Mouse (Mus musculus) thymus, postnatal 14 days (tissue): ENCODE data around the gene Abhd14b.

Source experiments
- DNase-seq: peaks from one replicate; pipeline ENCODE4 v3.0.0; 2021

The Abhd14b gene

DNA sequence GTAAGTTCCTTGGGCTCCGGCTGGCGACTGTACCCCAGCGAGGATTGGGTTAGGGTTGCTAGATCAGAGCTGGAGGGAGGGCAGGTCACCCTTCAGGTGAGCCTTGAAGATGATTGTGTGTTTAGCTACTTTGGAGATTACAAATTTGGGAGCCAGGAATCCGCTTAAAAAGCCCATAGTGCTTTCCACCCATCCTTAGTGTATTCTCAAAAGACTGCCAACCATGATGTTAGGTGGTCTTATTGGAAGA, 17.3 kb upstream of the Abhd14b start:
- DNase-seq: no peak

DNA sequence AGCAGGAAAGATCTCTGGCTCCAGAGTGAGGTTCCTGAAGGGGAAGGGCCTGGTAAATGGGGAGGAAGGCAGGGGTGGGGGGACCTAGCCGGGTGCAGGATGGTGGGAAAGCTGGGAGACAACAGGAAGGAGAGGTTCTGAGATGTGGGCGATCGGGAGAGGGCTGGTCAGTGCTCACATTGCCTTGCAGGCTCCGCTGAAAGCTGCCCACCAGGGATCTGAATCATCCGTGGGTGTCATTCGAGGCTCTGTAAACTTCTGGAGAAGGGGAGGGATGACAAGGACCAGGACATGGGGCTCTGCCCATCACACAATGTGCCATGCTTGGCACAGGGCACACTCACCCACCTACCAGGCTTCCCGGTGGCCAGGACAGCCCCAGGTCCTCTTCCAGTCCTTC, 13.9 kb upstream of the Abhd14b start:
- DNase-seq: no peak

- no peak for DNase-seq
Observed at GRCm38 (mm10) chr9:106436566-106436965, 10.7 kb upstream of the Abhd14b start.

GRCm38 (mm10) chr9:106442680-106443079, 4.6 kb upstream of the Abhd14b start:
- no peak for DNase-seq

DNA sequence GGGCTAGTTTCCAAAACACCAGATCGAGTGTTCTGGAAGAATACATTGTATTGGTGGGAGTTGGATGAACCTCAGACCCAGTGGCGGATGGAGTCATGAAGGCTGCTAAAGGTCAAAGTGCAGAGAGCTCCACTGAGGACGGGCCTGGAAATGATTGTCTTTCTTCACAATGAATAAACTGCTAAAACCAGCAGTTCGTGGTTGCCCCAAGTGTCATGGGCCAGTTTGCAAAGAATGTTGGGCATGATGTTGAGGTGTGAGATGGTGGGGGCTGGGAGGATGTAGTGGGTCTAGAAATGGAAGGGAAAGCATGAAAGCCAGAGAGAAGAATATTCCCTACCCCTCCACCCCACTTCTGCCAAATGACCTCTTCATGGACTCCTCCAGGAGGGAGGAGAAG, 2.4 kb upstream of the Abhd14b start:
- DNase-seq: no peak

- no peak for DNase-seq
Observed at GRCm38 (mm10) chr9:106447951-106448350, 692 bp downstream of the Abhd14b start.

GRCm38 (mm10) chr9:106448498-106449031, 1.3 kb downstream of the Abhd14b start:
- peak; percentile 75 for DNase-seq

GRCm38 (mm10) chr9:106449947-106450346, 2.7 kb downstream of the Abhd14b start:
- DNase-seq: no peak

GRCm38 (mm10) chr9:106450661-106451060, 3.4 kb downstream of the Abhd14b start:
- no peak for DNase-seq

GRCm38 (mm10) chr9:106451298-106451697, 4.0 kb downstream of the Abhd14b start:
- DNase-seq: no peak

GRCm38 (mm10) chr9:106451899-106452298, 4.6 kb downstream of the Abhd14b start:
- no peak for DNase-seq

- DNase-seq: no peak
Observed at GRCm38 (mm10) chr9:106452351-106452750, 5.1 kb downstream of the Abhd14b start.

- DNase-seq: peak; percentile 31
Observed at GRCm38 (mm10) chr9:106452821-106453220, 5.6 kb downstream of the Abhd14b start.

GRCm38 (mm10) chr9:106453271-106454070, 6.2 kb downstream of the Abhd14b start, which contains the start of gene Pcbp4:
Gene Pcbp4, plus strand, starts transcription at chr9:106453291.
- peak; percentile 57 for DNase-seq

- DNase-seq: no peak
Observed at GRCm38 (mm10) chr9:106454071-106454761, 7.0 kb downstream of the Abhd14b start.

GRCm38 (mm10) chr9:106454888-106455681, 7.8 kb downstream of the Abhd14b start:
- DNase-seq: no peak

GRCm38 (mm10) chr9:106456325-106457162, 9.3 kb downstream of the Abhd14b start:
- DNase-seq: no peak

GRCm38 (mm10) chr9:106457163-106457559, 9.9 kb downstream of the Abhd14b start:
- DNase-seq: no peak

GRCm38 (mm10) chr9:106457920-106458319, 10.7 kb downstream of the Abhd14b start:
- DNase-seq: no peak

- DNase-seq: no peak
Observed at GRCm38 (mm10) chr9:106459946-106460345, 12.7 kb downstream of the Abhd14b start.

DNA sequence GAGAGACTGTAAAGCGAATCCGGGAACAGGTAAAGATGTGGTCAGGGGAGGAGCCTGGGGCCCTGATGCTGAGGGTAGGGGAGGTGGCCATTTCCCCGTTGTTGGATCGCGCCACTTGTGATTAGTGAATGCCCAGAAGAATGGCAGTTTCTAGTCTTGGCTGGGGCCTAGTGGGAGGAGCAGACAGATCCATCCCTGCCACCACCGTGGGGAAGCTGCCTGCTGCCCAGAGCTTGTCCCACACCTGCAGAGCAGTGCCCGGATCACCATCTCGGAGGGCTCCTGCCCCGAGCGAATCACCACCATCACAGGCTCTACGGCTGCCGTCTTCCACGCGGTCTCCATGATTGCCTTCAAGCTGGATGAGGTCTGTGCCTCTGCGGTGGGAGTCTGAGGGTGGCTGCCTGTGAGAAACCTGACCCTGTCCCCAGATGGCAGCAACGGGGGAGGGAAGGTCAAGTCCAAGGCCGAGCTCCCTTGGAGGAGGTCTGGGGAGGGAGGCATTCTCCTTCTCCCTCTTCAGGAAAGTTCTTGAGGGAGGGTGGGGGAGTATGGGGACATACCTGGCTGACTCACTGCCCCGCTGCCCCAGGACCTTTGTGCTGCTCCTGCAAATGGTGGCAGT, 13.3 kb downstream of the Abhd14b start:
- no peak for DNase-seq

- DNase-seq: no peak
Observed at GRCm38 (mm10) chr9:106461026-106461415, 13.8 kb downstream of the Abhd14b start.
